Mouse (Mus musculus) stomach, postnatal 0 days (tissue): Measurements from ENCODE around the gene Hpd. TPM values are rescaled to one million over a fixed set of nuclear protein-coding genes. Genes with fewer than 3 reads are reported as not detected.

Experiments used
- ATAC-seq: fragments of 200-750 bp; cut with Nextera tagmentation; 2 replicates; pipeline ENCODE4 v1.8.0; 2017; ENCODE audit not compliant: low FRiP score, low TSS enrichment
- DNase-seq: peaks from one replicate; pipeline ENCODE4 v3.0.0-alpha.2; 2016; ENCODE audit warnings: low spot score
- H3K27ac ChIP-seq: fragments of 300-500 bp; sonication (generic); replicated peaks from 2 replicates; pipeline ENCODE4 v1.5.1; 2014; ENCODE audit warnings: mild to moderate bottlenecking, control low read depth
- H3K27me3 ChIP-seq: fragments of 300-500 bp; sonication (generic); 2 replicates; pipeline ENCODE4 v1.6.1; 2014; ENCODE audit warnings: low read length; ENCODE audit not compliant: control insufficient read depth, insufficient read depth
- H3K36me3 ChIP-seq: fragments of 300-500 bp; sonication (generic); 2 replicates; pipeline ENCODE4 v1.6.1; 2014; ENCODE audit warnings: low read length, mixed read lengths; ENCODE audit not compliant: control insufficient read depth, insufficient read depth
- H3K4me1 ChIP-seq: fragments of 300-500 bp; sonication (generic); replicated peaks from 2 replicates; pipeline ENCODE4 v1.6.1; 2014; ENCODE audit warnings: antibody characterized with exemption; ENCODE audit not compliant: control insufficient read depth, insufficient read depth
- H3K4me2 ChIP-seq: fragments of 300-500 bp; sonication (generic); replicated peaks from 2 replicates; pipeline ENCODE4 v1.6.1; 2014; ENCODE audit warnings: low read depth, mild to moderate bottlenecking, control low read depth, moderate library complexity
- H3K4me3 ChIP-seq: fragments of 300-500 bp; sonication (generic); 2 replicates; pipeline ENCODE4 v1.5.1; 2014; ENCODE audit warnings: low read depth, low read length, control low read depth
- H3K9ac ChIP-seq: fragments of 300-500 bp; sonication (generic); 2 replicates; pipeline ENCODE4 v1.6.1; 2014; ENCODE audit warnings: mild to moderate bottlenecking, low read length, control low read depth, mixed read lengths
- H3K9me3 ChIP-seq: fragments of 300-500 bp; sonication (generic); 2 replicates; pipeline ENCODE4 v1.6.1; 2016; ENCODE audit warnings: low read length; ENCODE audit not compliant: control insufficient read depth
- CTCF ChIP-seq: IDR thresholded peaks from 2 replicates; pipeline ENCODE4 v1.5.1; 2016; ENCODE audit warnings: antibody characterized with exemption, low read depth, mild to moderate bottlenecking, moderate library complexity
- EP300 ChIP-seq: optimal IDR thresholded peaks from 2 replicates; pipeline ENCODE3; 2016; ENCODE audit warnings: antibody characterized with exemption
- WGBS: fragments of 180-500 bp; shearing (Covaris S2); extraction: QIAGEN DNeasy Blood & Tissue Kit; methylation state at CpG from one replicate; pipeline ENCODE4 v1.1.7; 2014; 5-methylcytosine and 5-hydroxymethylcytosine counted together
- polyA plus RNA-seq: library from polyadenylated mRNA; unstranded; fragments of >200 nt; fragmentation: Nextera tagmentation; extraction: Ambion mirVana; gene quantifications from 2 replicates; pipeline ENCODE4 v1.2.1, GENCODE M21; 2015

The Hpd gene
- polyA plus RNA-seq, 1 experiment from 2014 or later, result 0.69 TPM

DNA sequence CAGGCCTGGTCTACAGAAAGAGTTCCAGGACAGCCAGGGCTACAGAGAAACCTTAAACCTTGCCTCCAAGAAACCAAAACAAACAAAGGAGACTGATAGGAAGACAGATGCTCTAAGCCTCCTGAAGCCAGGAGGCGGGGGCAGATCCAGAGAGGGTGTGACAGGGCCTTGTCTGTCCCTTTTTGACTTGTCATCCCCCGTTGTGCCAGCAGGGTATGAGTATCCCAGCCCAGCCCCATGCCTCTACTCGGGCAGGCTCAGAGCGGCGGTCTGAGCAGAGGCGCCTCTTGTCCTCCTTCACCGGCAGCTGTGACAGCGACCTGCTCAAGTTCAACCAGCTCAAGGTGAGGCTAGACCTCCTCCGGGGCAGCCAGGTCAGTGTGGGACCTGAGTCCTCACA is 19.6 kb downstream of the Hpd start:
- 0 out of 2 replicates have a peak, but pooled peaks have one; percentile 27 for ATAC-seq

DNA sequence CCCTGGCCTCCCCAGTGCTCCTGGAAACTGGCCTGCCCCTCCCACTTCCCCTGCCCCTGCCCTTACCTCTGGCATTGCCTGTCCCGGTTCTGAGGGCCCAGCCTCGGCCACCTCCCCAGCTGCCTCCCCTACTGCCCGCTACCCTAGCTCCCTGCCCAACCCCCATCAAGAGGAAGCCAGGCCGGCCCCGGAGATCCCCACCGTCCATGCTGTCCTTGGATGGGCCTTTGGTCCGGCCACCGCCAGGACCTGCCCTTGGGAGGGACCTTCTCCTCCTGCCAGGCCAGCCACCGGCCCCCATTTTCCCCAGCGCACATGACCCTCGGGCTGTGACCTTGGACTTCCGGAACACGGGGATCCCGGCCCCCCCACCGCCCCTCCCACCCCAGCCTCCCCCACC is 22.2 kb downstream of the Hpd start:
- H3K27ac ChIP-seq, result no peak overlapping the region
- WGBS, result 91% methylated on average over 13 of the region's 15 CpGs

More for the DNA sequence above, 19.6 kb downstream of the Hpd start:
- Histone ChIP-seq H3K9ac (no peak overlapping the region), H3K27ac (no peak overlapping the region), H3K4me1 (no peaks in the 10 kb centered on the region), H3K4me3 (no peak overlapping the region), H3K9me3 (no peaks in the 10 kb centered on the region), H3K4me2 (no peak overlapping the region), H3K36me3 (peaks cover 63% of the 10 kb centered on the region), H3K27me3 (no peaks in the 10 kb centered on the region)
- DNase-seq, result no peak
- no peak for TF ChIP-seq EP300
- TF ChIP-seq CTCF, result no peak
- WGBS, result 77% methylated on average over 9 of the region's 9 CpGs

DNA sequence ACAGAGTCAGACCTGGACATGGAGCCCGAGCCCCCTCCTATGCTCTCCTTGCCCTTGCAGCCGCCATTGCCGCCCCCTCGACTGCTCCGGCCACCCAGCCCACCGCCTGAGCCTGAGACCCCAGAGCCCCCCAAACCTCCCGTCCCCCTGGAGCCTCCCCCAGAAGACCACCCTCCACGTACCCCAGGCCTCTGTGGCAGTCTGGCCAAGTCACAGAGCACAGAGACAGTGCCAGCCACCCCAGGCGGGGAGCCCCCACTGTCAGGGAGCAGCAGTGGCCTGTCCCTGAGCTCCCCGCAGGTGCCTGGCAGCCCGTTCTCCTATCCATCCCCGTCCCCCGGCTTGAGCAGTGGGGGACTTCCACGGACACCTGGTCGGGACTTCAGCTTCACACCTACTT is 22.7 kb downstream of the Hpd start:
- TF ChIP-seq CTCF, result no peak
- TF ChIP-seq EP300, result no peak
- no peaks in the 10 kb centered on the region for H3K9me3 ChIP-seq
- H3K27ac ChIP-seq, result no peak overlapping the region
- DNase-seq (no peak), ATAC-seq (no peak)
- no peaks in the 10 kb centered on the region for H3K27me3 ChIP-seq
- H3K36me3 ChIP-seq, result peaks cover 59% of the 10 kb centered on the region
- H3K4me2 ChIP-seq, result no peak overlapping the region
- no peak overlapping the region for H3K4me3 ChIP-seq
- WGBS, result 95% methylated on average over 11 of the region's 15 CpGs
- no peaks in the 10 kb centered on the region for H3K4me1 ChIP-seq
- no peak overlapping the region for H3K9ac ChIP-seq

More for the DNA sequence above, 22.2 kb downstream of the Hpd start:
- no peak overlapping the region for H3K4me2 ChIP-seq
- H3K27me3 ChIP-seq, result no peaks in the 10 kb centered on the region
- H3K9me3 ChIP-seq, result no peaks in the 10 kb centered on the region
- DNase-seq (no peak), ATAC-seq (no peak)
- no peak overlapping the region for H3K9ac ChIP-seq
- H3K4me1 ChIP-seq, result no peaks in the 10 kb centered on the region
- no peak overlapping the region for H3K4me3 ChIP-seq
- TF ChIP-seq CTCF, result no peak
- TF ChIP-seq EP300, result no peak
- H3K36me3 ChIP-seq, result peaks cover 59% of the 10 kb centered on the region

DNA sequence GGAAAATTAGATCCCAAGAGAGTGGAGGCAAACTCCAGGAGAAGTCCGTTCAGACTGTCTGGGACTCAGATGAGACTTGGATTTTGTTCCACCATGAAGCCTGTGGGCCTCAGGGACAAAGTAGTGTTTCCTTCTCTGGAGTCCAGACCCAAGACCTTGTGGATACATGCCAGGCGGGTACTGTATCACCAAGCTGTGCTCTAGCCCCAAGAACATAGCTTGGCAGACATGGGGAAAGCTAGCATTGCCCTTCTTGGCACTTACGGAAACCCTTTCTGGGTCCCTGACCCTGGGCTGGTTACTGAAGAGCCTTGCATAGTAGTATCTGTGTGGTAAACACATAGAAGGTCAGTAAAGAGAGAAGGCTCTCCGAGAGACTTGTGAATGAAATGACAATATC is 23.1 kb downstream of the Hpd start:
- ATAC-seq, result no peak
- Histone ChIP-seq H3K27me3 (no peaks in the 10 kb centered on the region), H3K9ac (no peak overlapping the region), H3K27ac (no peak overlapping the region), H3K36me3 (peaks cover 57% of the 10 kb centered on the region), H3K4me2 (no peak overlapping the region), H3K4me1 (no peaks in the 10 kb centered on the region), H3K4me3 (no peak overlapping the region), H3K9me3 (no peaks in the 10 kb centered on the region)
- WGBS, result 89% methylated on average over 4 of the region's 4 CpGs
- no peak for DNase-seq
- no peak for TF ChIP-seq EP300
- TF ChIP-seq CTCF, result no peak

DNA sequence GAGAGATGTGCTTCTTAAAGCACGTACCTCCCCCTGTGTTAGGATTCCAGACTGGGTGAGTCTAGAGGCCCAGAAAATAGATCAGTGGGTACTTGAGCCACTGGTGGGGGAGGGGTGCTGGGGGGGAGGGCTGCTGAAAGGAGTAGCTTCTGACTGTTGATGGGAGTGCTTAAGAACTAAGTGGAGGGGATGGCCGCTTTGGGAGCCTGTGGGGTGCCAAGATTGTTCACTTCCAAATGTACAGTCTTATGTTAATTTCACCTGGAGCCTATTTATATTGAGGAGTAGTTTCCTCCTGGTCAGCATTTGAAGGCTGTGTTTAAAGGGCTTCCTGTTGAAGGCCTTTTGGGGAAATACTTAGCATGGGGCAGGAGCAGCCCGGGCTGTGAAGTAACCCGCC is 24.6 kb downstream of the Hpd start:
- Histone ChIP-seq H3K27ac (no peak overlapping the region), H3K36me3 (peaks cover 44% of the 10 kb centered on the region), H3K27me3 (no peaks in the 10 kb centered on the region), H3K4me3 (no peak overlapping the region), H3K9ac (no peak overlapping the region), H3K4me2 (no peak overlapping the region), H3K4me1 (no peaks in the 10 kb centered on the region), H3K9me3 (no peaks in the 10 kb centered on the region)
- TF ChIP-seq EP300, result no peak
- ATAC-seq (no peak), DNase-seq (no peak)
- 86% methylated on average over 4 of the region's 4 CpGs for WGBS

DNA sequence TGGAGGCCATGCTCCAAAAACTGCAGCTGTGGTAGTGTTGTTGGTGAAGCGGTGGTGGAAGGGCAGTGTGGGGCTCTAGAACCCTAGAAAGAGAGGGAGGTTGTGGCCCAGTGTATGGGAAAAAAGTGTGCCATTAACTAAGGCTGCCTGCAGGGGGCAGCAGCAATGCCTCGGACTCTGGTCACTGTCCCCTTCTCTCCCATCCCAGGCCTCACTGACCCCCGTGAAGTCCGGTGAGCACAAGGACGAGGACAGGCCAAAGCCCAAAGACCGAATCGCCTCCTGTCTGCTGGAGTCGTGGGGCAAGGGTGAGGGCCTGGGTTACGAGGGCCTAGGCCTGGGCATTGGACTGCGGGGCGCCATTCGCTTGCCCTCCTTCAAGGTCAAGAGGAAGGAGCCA is 25.8 kb downstream of the Hpd start:
- Histone ChIP-seq H3K4me3 (no peak overlapping the region), H3K36me3 (peaks cover 49% of the 10 kb centered on the region), H3K9ac (no peak overlapping the region), H3K4me1 (no peaks in the 10 kb centered on the region), H3K27ac (no peak overlapping the region), H3K27me3 (no peaks in the 10 kb centered on the region), H3K4me2 (no peak overlapping the region), H3K9me3 (no peaks in the 10 kb centered on the region)
- TF ChIP-seq EP300 (no peak), CTCF (peak; percentile 67)
- WGBS, result 90% methylated on average over 12 of the region's 12 CpGs
- ATAC-seq (no peak), DNase-seq (no peak)
